Mouse (Mus musculus): ENCODE measurements around the gene Cyp2ab1.

Cyp2ab1 gene

GRCm38 (mm10) chr16:20272994-20273393 lies 52.2 kb downstream of the Cyp2ab1 start:
- in situ Hi-C loops (cut with MboI, MseI): no loop called here

- in situ Hi-C loops (cut with MboI, MseI): no loop called here
These were observed 53.9 kb downstream of the Cyp2ab1 start for GRCm38 (mm10) chr16:20271339-20271738.

GRCm38 (mm10) chr16:20265089-20265488 lies 60.1 kb downstream of the Cyp2ab1 start:
- in situ Hi-C loops (cut with MboI, MseI): no loop called here

All from T-helper 17 cell (primary cell).